Mouse (Mus musculus) neural tube, embryonic 15.5 days (tissue): ENCODE results near the gene Ciz1. TPM values are rescaled to one million over a fixed set of nuclear protein-coding genes. Genes with fewer than 3 reads are reported as not detected.
"Not testable (repeated sequence)": the region's sequence is repeated elsewhere in the genome, so short reads cannot be mapped to it uniquely, and the experiment has no call there.

Experiments used
- ATAC-seq: fragments of 200-750 bp; cut with Nextera tagmentation; 2 replicates; pipeline ENCODE4 v1.8.0; 2017; ENCODE audit warnings: mild to moderate bottlenecking, moderate TSS enrichment, moderate library complexity; ENCODE audit not compliant: low FRiP score
- H3K27ac ChIP-seq: fragments of 300-500 bp; sonication (generic); replicated peaks from 2 replicates; pipeline ENCODE4 v1.5.1; 2015; ENCODE audit warnings: mild to moderate bottlenecking, inconsistent platforms
- H3K27me3 ChIP-seq: fragments of 300-500 bp; sonication (generic); replicated peaks from 2 replicates; pipeline ENCODE4 v1.6.1; 2015; ENCODE audit warnings: inconsistent platforms
- H3K36me3 ChIP-seq: fragments of 300-500 bp; sonication (generic); 2 replicates; pipeline ENCODE4 v1.6.1; 2015; ENCODE audit warnings: inconsistent platforms
- H3K4me1 ChIP-seq: fragments of 300-500 bp; sonication (generic); 2 replicates; pipeline ENCODE4 v1.6.1; 2015; ENCODE audit warnings: inconsistent platforms
- H3K4me2 ChIP-seq: fragments of 300-500 bp; sonication (generic); 2 replicates; pipeline ENCODE4 v1.6.1; 2015; ENCODE audit warnings: inconsistent platforms, mild to moderate bottlenecking, moderate library complexity
- H3K4me3 ChIP-seq: fragments of 300-500 bp; sonication (generic); replicated peaks from 2 replicates; pipeline ENCODE4 v1.5.1; 2015; ENCODE audit warnings: mild to moderate bottlenecking, inconsistent platforms
- H3K9ac ChIP-seq: fragments of 300-500 bp; sonication (generic); replicated peaks from 2 replicates; pipeline ENCODE4 v1.6.1; 2015; ENCODE audit warnings: mild to moderate bottlenecking, inconsistent platforms
- H3K9me3 ChIP-seq: fragments of 300-500 bp; sonication (generic); replicated peaks from 2 replicates; pipeline ENCODE4 v1.6.1; 2016; ENCODE audit warnings: inconsistent platforms
- WGBS: fragments of 180-500 bp; shearing (Covaris S2); methylation state at CpG from one replicate; pipeline ENCODE4 v1.1.7; 2015; ENCODE audit warnings: mixed read lengths; 5-methylcytosine and 5-hydroxymethylcytosine counted together
- polyA plus RNA-seq: library from polyadenylated mRNA; unstranded; fragments of >200 nt; fragmentation: Nextera tagmentation; extraction: Ambion mirVana; gene quantifications from 2 replicates; pipeline ENCODE4 v1.2.1, GENCODE M21; 2015

The Ciz1 gene
- polyA plus RNA-seq, 1 experiment from 2014 or later, result 43.8 TPM

DNA sequence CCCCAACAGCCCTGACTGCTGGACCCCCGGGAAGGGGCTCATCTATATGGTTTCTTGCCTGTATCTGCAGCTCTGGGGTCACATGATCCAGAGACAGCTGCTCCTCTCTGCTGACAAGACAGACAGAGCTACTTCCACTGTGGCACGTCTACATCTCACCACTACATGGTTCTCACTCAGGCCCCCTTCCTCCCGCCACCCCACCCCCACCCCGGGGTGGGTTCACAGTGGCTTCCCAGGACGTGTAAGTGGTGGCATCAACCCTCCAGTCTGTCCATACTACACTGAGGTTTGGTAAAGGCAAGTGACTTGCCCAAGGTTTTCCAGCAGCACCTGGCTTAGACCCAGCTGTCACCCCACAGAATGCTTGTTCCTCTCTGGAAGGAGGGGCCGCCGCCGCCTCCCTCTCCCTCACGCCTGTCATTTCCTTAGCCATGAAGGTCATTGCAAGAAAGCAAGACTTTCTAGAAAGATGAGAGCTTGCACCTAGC lies 611 bp upstream of the Ciz1 start:
- Histone ChIP-seq H3K27me3 (no peaks in the 10 kb centered on the region), H3K4me3 (peak overlapping the region; percentile 83), H3K36me3 (peaks cover 13% of the 10 kb centered on the region; the same call in 1 of the 2 replicates), H3K9me3 (no peaks in the 10 kb centered on the region), H3K27ac (peak overlapping the region; percentile 98), H3K4me1 (peaks cover 39% of the 10 kb centered on the region), H3K9ac (peak overlapping the region; percentile 91), H3K4me2 (peak overlapping the region; percentile 79)
- WGBS, result 44% methylated on average over 9 of the region's 9 CpGs
- ATAC-seq, result peak; percentile 10; the same call in 1 of the 2 replicates

DNA sequence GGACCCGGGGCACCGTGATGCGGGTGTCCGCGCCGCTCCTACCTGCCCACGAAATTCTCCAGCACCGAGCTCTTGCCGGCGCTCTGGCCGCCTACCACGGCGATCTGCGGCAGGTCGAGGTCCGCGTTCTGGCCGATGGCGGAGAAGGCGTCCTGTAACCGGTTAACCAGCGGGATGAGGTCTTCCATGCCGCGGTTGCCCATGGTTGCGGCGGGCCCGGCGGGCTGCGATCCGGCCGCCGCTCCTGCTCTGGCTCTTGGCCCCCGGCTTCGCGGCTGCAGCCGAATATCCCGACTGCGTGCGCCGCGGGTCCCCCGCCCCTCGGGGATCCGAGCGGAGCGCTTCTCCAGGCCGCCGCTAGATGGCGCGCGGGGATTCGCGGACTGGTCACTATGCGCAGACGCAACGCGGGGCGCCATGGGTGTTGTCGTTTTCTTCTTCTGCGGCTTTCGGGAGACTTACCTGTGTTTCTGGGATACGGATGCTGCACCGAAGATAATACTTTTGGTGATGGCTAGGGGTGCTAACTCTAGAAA lies 948 bp downstream of the Ciz1 start, which contains the start of gene Dnm1:
Gene Dnm1 (minus strand): TSS at position 332 of the 536 bp plus-strand sequence.
- Histone ChIP-seq H3K9ac (peak within 1 kb of the TSS; percentile 91), H3K4me1 (peaks cover 34% of the 10 kb centered on the region), H3K4me2 (peak within 1 kb of the TSS; percentile 79), H3K27ac (peak within 1 kb of the TSS; percentile 98), H3K4me3 (peak within 1 kb of the TSS; percentile 83), H3K36me3 (peaks cover 10% of the 10 kb centered on the region; the same call in 1 of the 2 replicates), H3K27me3 (no peaks in the 10 kb centered on the region), H3K9me3 (no peaks in the 10 kb centered on the region)
- peak; percentile 73 for ATAC-seq
- under 1% methylated on average over 63 of the region's 63 CpGs for WGBS

- WGBS, result 75% methylated on average over 6 of the region's 6 CpGs
- Histone ChIP-seq H3K4me1 (peaks cover 34% of the 10 kb centered on the region), H3K9me3 (no peaks in the 10 kb centered on the region), H3K4me3 (no peak overlapping the region), H3K9ac (no peak overlapping the region), H3K27me3 (no peaks in the 10 kb centered on the region), H3K36me3 (peaks cover 6% of the 10 kb centered on the region; the same call in 1 of the 2 replicates), H3K4me2 (peak overlapping the region; percentile 79; the same call in 1 of the 2 replicates), H3K27ac (no peak overlapping the region)
- ATAC-seq, result no peak
Measured at GRCm38 (mm10) chr2:32353836-32354235, 1.7 kb downstream of the Ciz1 start.

DNA sequence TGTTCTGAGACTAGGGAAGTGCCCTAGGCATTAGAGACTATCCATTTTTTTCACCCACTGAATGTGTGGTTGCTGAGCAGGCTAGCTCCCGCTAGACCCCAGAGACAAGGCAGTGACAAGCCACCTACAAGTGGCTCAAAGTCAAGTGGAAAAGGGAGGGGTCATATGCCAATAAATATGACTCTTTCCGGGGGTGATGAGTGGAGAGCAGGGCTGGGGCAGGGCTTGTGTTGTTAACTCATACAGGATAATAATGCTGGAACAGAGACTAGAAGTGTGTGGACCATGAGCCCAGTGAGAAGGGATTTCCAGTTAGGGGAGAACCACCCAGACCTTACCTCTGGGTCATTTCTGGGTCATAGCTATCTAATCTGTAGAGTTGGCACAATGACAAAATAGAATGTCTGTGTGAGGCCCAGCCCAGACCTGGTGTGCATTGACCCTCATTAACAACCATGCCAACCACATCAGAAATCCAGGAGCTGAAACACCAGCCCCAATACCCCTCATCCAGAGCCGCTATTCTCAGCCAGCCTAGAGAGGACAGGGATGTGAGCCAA lies 2.3 kb downstream of the Ciz1 start:
- 93% methylated on average over 3 of the region's 3 CpGs for WGBS
- no peak for ATAC-seq
- Histone ChIP-seq H3K9me3 (no peaks in the 10 kb centered on the region), H3K27ac (no peak overlapping the region), H3K4me2 (no peak overlapping the region), H3K36me3 (no peaks in the 10 kb centered on the region), H3K9ac (no peak overlapping the region), H3K4me3 (no peak overlapping the region), H3K4me1 (peaks cover 32% of the 10 kb centered on the region), H3K27me3 (no peaks in the 10 kb centered on the region)

GRCm38 (mm10) chr2:32356216-32356615 lies 4.1 kb downstream of the Ciz1 start:
- H3K27me3 ChIP-seq, result no peaks in the 10 kb centered on the region
- no peak overlapping the region for H3K27ac ChIP-seq
- no peaks in the 10 kb centered on the region for H3K9me3 ChIP-seq
- ATAC-seq, result no peak
- no peak overlapping the region for H3K4me2 ChIP-seq
- H3K4me3 ChIP-seq, result no peak overlapping the region
- H3K36me3 ChIP-seq, result no peaks in the 10 kb centered on the region
- no peak overlapping the region for H3K9ac ChIP-seq
- H3K4me1 ChIP-seq, result peaks cover 22% of the 10 kb centered on the region
- WGBS, result 84% methylated on average over 10 of the region's 10 CpGs

DNA sequence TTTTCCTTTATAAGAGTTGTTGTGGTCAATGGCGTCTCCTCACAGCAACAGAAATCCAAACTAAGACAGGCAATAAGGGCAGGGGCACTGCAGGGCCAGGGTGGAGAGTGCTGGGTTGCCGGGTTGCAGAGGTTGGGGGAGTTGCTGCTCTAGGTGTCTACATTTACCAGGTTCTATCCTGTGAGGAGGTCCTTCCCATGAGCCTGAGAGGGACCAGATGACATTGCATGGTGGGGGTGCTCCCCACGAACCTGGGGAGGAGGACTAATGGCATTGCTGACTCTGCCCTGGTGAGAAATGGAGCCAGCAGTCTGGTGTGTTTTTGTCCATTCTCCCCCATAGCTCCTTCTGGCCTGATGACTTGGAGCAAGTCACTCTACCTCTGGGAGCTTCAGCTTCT lies 5.6 kb downstream of the Ciz1 start:
- Histone ChIP-seq H3K36me3 (no peaks in the 10 kb centered on the region), H3K9ac (no peak overlapping the region), H3K4me1 (peaks cover 21% of the 10 kb centered on the region), H3K9me3 (no peaks in the 10 kb centered on the region), H3K4me2 (no peak overlapping the region), H3K27me3 (peaks cover 3% of the 10 kb centered on the region; the same call in 1 of the 2 replicates), H3K4me3 (no peak overlapping the region), H3K27ac (no peak overlapping the region)
- no peak for ATAC-seq
- WGBS, result 79% methylated on average over 3 of the region's 3 CpGs

DNA sequence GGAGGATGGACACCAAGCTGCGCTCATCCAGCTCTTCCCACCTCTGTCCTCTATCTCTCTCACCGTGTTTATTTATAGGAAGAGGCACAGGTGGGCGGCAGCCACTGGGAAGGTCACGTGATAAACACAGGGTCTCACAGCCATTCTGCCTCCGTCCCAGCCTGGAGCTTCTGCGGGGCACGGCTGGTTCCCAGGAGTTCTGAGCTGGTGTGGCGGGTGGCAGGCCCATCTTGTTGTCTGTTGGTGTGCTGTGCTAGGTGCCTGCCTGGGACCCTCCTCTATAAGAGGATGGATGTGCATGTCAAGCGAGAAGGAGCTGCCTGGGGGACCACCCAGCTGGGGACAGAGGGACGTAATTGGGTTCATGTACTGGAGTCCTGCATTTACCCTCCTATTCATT lies 6.3 kb downstream of the Ciz1 start:
- Histone ChIP-seq H3K36me3 (no peaks in the 10 kb centered on the region), H3K4me1 (peaks cover 21% of the 10 kb centered on the region), H3K4me2 (no peak overlapping the region), H3K27ac (no peak overlapping the region), H3K9ac (no peak overlapping the region), H3K4me3 (no peak overlapping the region), H3K27me3 (peaks cover 3% of the 10 kb centered on the region; the same call in 1 of the 2 replicates), H3K9me3 (no peaks in the 10 kb centered on the region)
- WGBS, result 71% methylated on average over 10 of the region's 10 CpGs
- ATAC-seq, result no peak

- peaks cover 3% of the 10 kb centered on the region; the same call in 1 of the 2 replicates for H3K27me3 ChIP-seq
- 3% methylated on average over 14 of the region's 14 CpGs for WGBS
- H3K27ac ChIP-seq, result peak overlapping the region; percentile 39; the same call in 1 of the 2 replicates
- peaks cover 32% of the 10 kb centered on the region for H3K4me1 ChIP-seq
- H3K9ac ChIP-seq, result peak overlapping the region; percentile 41; the same call in 1 of the 2 replicates
- no peak for ATAC-seq
- no peaks in the 10 kb centered on the region for H3K36me3 ChIP-seq
- H3K4me3 ChIP-seq, result peak overlapping the region; percentile 34
- H3K9me3 ChIP-seq, result no peaks in the 10 kb centered on the region
- H3K4me2 ChIP-seq, result peak overlapping the region; percentile 70
Measured at GRCm38 (mm10) chr2:32360741-32361140, 8.6 kb downstream of the Ciz1 start.

DNA sequence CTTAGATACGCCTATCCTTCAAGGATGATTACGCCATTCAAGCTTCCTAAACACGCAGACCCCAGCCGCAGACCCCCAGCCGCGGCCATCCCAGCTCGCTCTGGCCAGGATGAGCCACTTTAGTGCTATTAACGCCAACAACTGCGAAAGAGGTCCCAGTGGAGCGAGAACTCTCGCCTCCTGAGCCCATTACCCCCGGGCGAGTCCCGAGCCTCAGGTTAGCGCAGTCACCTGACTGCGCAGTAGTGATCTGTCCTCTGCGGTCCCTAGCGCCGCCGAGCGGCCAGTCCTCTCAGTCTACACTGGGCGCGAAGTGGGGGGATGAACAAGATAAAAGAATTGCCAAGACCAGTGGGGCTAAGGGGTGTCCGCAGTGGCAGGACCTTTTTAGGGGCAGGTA lies 9.3 kb downstream of the Ciz1 start:
- Histone ChIP-seq H3K4me2 (peak overlapping the region; percentile 70), H3K4me1 (peaks cover 32% of the 10 kb centered on the region), H3K9me3 (no peaks in the 10 kb centered on the region), H3K27ac (no peak overlapping the region), H3K4me3 (peak overlapping the region; percentile 34), H3K27me3 (peaks cover 3% of the 10 kb centered on the region; the same call in 1 of the 2 replicates), H3K9ac (peak overlapping the region; percentile 41), H3K36me3 (peaks cover under 1% of the 10 kb centered on the region)
- WGBS, result under 1% methylated on average over 24 of the region's 24 CpGs
- 0 out of 2 replicates have a peak, but pooled peaks have one; percentile 15 for ATAC-seq

DNA sequence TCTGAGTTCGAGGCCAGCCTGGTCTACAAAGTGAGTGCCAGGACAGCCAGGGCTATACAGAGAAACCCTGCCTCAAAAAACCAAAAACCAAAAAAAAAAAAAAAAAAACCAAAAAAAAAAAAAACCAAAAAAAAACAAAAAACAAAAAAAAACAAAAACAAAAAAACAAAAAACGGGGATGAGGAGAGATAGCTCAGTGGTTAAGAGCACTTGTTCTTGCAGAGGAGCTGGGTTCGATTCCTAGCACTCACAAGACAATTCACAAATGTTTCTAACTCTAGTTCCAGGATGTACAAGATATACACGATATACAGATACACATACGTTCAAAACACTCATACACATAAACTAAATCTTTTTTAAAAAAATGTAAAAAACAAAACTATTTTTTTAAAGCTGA lies 10.1 kb downstream of the Ciz1 start:
- 45% methylated on average over 5 of the region's 5 CpGs for WGBS
- H3K36me3 ChIP-seq, H3K9me3 ChIP-seq, ATAC-seq, H3K27me3 ChIP-seq: not testable (repeated sequence)
- H3K4me2 ChIP-seq, result peak overlapping the region; percentile 93
- H3K9ac ChIP-seq, result peak overlapping the region; percentile 87
- H3K4me3 ChIP-seq, result peak overlapping the region; percentile 90
- H3K27ac ChIP-seq, result peak overlapping the region; percentile 86
- peaks cover 32% of the 10 kb centered on the region for H3K4me1 ChIP-seq

GRCm38 (mm10) chr2:32362817-32363340 lies 10.8 kb downstream of the Ciz1 start:
- ATAC-seq, result peak; percentile 89
- under 1% methylated on average over 53 of the region's 53 CpGs for WGBS
- H3K9ac ChIP-seq, result peak overlapping the region; percentile 87
- peaks cover 3% of the 10 kb centered on the region; the same call in 1 of the 2 replicates for H3K27me3 ChIP-seq
- H3K27ac ChIP-seq, result peak overlapping the region; percentile 86
- peaks cover 14% of the 10 kb centered on the region for H3K36me3 ChIP-seq
- H3K4me1 ChIP-seq, result peaks cover 32% of the 10 kb centered on the region
- H3K4me2 ChIP-seq, result peak overlapping the region; percentile 93
- peak overlapping the region; percentile 90 for H3K4me3 ChIP-seq
- no peaks in the 10 kb centered on the region for H3K9me3 ChIP-seq
